Mouse (Mus musculus): ENCODE results near the gene Mkln1.

The Mkln1 gene

DNA sequence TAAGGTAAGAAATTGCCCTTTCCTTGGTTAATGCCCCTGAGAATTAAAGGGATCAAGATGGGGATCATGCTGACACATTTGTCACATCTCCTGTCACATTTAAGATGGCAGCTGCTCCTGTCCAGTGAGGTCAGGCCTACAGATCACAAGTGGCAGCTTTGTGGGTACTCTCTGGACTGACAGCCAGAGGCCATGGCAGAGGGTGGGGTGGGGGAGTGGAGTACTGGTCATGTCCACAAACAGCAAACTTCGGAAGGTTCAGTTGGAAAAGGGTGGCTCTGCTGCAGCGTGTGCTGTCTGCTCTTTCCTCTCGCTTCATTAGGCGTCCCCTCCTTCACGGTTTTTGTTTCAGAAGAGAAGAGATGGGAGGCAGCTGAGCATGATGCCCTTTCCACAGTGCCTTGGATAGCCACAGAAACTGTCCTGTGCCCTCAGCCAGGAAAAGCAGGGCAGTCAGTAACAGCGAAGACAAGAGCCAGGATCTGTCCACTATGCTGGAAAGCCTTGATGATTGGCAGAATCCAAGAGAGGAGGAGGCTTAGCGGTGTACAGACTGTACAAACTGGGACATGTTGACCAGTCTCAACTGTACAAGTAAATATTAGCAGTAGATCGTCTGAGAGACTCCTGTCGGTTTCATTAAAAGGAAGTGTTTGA lies 119.3 kb downstream of the Mkln1 start:
- DNase-seq (ENCODE audit: low spot score) = no peak

DNA sequence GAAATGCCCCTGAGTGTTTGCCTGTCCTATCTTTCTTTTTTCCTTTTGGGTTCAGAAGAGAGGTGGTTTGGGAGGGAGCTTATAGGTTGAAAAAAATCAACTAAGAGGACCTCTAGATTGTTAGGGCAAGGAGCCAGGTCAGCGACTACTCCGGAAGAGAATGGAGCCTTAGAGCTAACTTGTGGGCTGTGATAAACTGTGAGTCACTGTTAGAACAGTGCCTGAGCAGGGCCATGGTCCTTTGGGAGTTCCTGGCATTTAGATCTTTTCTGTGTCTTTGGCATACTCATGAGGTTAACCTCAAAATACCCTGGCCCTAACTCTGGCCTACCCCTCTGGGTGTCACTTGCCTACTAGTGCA lies 119.8 kb downstream of the Mkln1 start:
- no peak for DNase-seq (ENCODE audit: low spot score)

DNA sequence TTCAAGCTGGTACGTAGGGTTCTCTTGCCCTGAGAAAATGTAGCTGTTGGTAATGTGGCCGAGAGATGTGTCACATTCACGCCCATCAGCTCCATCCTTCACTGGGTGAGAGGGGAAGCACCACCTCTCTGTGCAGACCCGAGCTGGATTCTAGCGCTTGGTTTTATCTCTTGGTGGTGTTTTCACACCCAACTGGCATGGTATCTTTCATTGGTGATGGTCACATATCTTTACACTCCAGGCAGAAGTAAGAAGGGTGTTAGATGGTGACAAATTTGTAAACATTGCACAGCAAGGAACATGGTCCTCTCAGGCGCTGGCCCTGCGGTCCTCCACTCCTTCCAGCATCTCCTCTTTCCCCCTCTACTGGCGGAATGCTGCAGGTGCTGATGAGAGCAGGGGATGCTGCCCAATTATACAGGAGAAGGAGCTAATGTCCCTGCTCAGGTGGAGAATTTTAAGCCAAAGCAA lies 120.5 kb downstream of the Mkln1 start:
- DNase-seq (ENCODE audit: low spot score) = no peak

DNA sequence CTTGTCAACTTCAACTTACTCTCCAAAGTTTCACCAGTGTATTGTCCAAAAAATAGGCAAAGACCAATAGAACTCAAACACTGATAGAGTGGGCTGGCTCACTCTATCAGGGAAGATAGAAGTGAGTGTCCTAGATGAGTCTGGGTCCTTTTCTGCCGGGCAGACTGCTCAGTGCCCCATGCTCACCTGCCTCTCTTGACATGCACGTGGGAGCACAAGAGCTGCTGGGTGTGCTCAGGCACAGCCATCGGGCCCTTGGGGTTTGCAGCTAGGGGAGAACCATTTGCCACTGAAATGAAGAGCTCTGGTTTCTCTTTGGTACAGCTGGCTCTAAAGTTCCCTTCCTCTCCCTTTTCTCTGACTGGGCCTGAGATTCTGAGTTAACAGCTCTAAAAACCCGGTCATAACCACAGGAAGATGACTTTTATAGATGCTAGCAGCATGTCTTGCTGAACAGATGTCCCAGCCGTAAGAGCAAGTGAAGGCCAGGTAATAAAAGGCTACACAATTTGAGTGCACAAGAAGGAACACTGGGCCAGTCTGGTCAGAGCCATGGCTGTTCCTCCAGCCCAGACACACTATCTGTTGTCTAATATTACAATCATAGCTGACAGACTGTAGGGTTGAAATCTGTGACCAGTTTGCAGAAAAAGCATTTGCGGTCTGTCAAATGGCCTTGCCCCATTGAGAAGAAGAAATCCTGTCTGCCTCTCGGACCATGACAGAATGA lies 122.1 kb downstream of the Mkln1 start:
- no peak for DNase-seq (ENCODE audit: low spot score)

DNA sequence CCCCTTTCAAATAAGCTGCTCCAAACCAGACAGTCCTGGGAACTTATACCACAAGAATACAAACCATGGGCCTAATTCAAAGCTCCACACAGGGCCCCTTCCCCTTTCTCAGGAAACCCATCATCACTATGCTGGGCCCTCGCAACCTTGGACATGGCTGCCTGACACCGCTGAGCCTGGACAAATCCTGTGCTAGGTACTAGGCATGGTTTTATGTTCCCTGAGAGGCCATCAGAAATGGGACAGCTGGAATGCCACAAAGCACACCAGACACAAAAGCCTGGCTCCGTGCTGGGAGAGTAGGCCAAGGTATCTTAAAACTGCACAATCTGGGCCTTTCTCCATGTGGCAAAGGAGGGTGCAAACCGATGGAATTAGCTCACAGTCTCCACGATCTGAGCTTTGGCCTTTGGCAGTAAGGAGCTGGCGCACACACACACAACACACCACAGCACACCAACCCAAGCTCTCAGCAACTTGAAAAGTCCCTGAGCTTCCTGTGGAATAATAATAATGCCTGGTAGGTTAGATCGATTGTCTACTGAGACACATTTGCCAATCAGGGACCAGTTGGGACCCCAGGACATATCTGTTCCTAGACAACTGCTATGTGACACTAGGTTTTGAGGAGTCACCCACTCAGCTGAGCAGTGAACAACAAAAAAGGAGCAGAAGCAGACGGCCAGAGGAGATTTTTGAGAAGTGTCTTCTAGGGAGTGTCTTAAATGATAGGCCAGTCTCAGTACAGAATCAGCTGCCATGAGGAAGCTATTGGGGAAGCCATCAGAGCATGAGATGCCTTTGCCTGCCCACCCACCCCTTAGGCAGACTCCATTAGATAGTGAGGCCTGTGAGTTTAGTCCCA lies 123.2 kb downstream of the Mkln1 start:
- no peak for DNase-seq (ENCODE audit: low spot score)

DNA sequence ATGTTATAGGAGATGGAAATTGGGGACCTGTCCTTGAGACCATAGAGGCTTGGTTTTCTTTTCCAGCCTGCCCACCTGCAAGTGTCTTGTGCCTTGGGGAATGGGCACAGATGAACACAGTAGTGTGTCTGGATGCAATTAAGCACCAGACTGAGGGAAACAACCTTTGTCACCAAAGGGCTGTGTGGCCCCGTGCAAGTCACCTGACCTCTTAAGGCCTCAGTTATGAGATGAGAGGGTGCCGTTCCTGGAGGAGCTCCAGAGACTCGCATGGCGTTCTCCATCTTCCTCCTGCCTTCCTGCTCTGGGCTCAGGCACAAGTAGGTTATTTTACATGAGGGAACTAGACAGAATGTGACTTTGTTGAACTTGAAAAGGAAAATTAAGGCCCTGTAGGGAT lies 123.9 kb downstream of the Mkln1 start:
- DNase-seq (ENCODE audit: low spot score) = no peak

DNA sequence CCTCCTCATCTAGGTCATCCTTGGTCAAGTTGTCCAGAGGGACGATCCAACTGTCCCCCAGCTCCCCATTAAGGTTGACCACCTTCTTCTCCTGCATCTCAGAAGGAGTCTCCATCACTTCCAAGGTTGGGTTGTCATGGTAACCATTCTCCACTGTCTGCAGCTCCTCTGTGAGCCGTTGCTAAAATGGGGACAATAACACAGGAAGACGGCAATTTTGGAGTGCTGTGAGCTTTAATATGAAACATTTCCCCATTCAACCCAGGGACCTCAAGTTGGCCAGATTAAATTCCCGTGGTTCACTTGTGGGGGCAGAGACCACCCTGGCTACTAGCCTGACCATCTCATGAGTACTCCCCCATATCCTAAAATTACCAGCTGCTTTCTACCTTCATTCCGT lies 124.5 kb downstream of the Mkln1 start:
- DNase-seq (ENCODE audit: low spot score) = no peak

DNA sequence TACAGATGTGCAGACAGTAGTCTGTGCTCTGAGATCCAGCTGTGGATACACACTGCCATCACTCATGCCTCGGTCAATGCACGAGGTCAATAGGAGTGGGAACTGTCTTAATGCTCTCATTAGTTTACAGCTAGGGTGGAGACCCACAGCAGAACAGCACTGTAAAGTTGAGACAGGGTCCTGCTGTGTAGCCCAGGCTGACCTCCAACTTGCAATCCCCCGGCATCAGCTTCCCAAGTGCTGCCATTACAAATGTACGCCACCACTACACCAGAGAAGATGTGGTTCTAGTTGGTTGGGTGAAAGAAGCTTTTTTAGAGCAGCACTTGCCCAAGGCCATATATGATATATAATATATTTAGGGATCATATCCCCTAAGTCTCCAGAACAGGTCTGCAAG lies 125.1 kb downstream of the Mkln1 start:
- no peak for DNase-seq (ENCODE audit: low spot score)

DNA sequence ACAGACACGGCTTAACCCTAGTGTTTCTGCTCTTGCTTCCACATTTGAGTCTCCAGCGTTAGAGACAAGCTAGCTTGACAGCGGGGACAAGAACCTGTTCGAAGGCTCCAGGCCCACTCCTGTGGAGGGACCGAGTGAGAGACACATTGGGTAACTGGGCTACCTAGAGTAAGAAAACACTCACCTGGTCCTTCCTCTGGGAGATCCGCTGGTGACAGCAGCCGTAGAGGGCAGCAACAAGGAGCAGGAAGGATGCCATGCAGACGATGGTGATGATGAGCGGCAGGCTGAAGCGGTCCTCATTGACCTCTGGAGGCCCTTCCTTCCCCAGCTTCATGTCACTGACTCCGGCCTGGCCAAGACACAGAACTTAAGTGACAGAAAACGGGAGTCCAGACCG lies 125.6 kb downstream of the Mkln1 start:
- no peak for DNase-seq (ENCODE audit: low spot score)

DNA sequence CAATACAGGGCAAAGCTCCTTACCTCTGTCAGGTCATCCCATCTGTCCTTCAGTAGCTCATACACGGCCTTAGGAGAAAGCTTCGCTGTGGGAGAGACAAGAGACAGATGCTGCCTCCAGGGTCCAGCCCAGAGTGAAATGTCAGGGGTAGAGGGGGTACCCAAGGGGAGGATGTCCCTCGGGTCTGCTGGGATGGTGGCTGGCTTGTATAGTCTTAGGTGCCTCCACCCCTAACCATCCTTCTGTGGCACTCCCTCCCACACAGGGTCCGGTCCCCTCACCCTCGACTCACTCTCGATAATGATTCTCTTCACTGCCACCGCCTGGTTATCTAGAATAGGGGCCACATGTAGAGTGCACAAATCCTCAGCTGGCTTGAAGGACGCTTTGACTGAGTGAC lies 126.1 kb downstream of the Mkln1 start:
- no peak for DNase-seq (ENCODE audit: low spot score)

DNA sequence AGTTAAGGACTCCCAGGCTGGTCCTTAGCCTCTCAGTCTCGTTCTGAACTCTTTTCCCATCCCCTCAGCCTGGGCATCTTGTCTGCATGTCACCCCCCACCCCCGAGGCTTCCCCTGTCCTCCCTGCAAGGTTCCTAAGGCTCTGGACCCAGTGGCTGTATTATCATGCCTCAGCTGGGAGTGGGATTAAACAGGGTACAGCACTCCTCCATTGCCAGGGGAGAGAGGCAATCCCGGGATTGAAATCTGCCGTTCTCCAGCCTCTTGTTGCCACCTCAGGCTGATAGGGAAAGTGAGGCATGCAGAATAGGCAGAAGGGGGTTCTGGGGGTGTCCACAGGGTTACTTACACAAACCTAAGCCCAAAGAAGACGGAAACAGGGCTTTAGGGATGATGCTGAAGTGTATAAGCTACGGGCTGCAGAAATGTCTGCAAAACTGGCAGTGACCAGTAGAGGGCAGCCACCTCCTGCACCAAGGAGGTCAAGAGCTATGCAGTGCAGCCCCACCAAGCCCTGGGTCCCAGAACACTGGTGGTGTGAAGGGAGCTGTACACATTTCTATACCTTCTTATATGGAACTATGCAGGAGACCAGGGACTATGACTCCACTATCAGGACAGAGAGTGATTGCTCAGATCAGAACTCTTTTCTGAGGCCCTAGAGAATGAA lies 126.8 kb downstream of the Mkln1 start:
- DNase-seq (ENCODE audit: low spot score) = peak; percentile 18

DNA sequence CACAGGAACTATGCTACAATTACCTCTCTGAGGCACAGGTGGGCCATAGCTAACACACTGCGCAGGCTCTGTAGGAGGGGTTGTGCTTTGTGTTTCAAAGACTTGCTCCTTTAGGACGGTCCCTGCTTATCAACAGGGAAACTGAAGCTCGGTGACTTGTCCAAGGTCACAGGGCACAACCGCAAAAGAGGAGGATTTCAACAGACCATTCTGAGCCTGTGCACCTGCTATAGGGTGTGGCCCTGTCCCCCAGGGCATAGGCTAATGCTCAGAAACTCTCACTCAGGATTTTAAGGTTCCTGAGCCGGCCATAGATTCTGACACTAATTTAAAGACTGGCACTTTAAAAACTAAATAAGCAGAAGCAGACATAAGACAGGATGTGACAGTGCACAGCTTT lies 128.4 kb downstream of the Mkln1 start:
- no peak for DNase-seq (ENCODE audit: low spot score)

DNA sequence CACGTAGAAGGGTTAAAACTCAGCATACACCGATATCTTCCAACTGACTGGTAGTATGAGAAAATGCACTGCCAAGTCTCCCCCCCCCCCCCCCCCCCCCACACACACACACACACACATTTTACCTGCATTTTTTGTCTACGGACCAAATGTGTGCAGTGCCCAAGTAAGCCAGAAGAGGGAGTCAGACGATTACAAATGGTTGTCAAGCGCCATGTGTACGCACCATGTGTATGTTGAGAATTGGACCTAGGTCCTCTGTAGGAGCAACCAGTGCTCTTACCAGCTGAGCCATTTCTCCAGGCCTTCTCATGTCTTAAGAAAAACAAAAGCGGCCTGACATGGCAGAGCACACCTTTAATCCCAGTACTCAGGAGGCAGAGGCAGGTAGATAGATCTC lies 129.4 kb downstream of the Mkln1 start:
- no peak for DNase-seq (ENCODE audit: low spot score)

DNA sequence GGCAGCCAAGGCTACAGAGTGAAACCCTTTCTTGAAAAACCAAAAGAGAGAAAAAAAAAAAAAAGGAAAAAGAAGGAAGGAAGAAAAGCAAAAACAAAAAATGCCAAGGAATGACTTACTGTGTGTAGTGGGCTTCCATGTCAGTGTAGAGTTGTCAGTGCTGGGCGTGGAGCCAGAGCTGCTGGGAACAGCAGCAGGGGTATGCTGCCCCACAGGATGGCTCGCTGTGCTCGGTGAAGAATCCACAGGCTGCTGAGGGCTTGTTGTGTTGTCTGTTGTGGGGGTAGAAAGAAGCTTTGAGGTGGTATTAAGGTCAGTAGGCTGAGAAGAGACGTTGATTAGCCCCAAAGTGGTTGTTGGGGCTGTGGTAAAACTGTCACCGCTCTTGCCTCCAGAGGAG lies 129.8 kb downstream of the Mkln1 start:
- no peak for DNase-seq (ENCODE audit: low spot score)

DNA sequence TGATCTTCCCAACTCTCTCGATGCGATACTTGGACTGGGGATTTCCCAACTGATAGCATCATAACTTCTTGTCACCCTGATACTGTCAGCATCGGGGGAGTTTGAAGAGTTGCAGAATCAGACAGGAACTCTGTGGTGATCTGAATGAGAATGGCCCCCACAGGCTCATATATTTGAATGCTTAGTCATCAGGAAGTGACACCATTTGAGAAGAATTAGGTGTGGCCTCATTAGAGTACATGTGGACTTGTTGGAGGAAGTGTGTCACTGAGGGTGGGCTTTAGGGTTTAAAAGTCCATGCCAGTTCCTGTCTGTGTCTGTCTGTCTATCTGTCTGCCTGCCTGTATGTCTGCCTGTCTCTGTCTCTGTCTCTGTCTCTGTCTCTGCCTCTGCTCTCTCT lies 133.3 kb downstream of the Mkln1 start:
- no peak for DNase-seq (ENCODE audit: low spot score)

DNA sequence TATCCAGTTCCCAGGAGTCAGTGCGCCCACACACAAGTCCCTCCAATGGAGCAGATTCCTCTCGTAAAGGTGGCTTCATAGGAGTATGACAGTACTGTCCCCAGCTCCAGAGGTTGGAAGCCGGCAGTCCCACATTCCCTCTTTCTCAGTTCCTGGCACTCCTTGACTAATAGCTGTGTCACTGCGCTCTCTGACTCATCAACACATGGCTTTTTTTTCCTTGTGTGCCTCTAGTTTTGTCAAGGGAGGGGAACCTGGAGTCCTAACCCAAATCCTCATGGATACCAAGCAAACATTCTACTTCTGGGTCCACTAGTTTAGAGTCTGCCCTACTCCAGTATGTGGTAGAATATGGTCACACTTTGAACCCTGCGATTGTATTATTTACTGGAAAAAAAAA lies 136.2 kb downstream of the Mkln1 start:
- no peak for DNase-seq (ENCODE audit: low spot score)

DNA sequence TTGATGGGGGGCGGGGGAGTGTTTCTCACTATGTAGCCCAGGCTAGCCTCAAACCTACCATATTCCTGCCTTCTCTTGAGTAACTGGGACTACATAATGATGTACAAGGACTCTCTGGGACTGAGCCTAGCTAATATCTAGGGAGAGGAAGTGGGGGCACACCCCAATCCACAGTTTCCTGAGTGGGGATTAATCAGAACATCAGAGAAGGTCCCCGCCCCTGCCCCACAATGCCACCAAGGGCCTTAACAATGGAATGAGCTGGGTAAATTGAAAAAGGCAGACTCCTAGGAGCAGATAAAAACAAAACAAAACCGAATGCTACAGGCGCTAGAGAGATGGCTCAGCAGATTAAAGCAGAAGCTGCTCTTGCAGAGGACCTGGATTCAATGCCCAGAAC lies 138.7 kb downstream of the Mkln1 start:
- DNase-seq (ENCODE audit: low spot score) = no peak

DNA sequence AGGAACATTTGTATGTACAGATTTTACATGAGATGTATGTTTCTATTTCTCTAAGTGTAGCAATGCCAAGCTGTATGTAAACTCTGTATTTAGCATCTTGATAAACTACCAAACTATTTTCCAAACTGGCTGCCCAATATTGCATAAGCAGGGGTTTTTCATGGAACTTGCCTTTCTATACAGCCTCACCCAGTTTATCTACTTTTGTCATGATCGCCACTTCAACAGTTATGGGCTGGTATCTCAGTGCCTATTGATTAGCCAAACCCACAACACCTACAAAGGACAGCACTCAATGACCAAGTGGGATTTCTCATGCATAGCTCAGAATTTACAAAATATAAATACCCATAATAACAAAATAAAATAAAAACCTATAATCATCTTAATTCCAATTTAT lies 139.6 kb downstream of the Mkln1 start:
- no peak for DNase-seq (ENCODE audit: low spot score)

DNA sequence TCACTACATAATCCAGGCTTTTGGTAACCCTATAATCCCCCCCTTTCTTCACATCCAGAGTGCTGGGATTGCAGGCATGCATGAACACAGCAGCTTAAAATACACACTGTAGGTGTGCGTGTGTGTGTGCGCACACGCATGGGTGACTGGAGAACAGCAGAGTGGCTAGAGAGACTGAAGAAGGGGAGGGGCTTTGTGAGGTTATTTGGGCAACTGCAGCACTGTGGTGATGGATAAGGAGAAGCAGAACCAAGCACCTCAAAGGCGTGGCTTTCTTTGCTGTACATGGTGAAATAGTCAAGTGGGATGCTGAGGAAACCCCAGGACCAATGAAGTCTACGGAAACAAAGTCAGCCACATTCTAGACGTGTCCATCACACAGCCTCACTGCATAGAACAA lies 141.5 kb downstream of the Mkln1 start:
- no peak for DNase-seq (ENCODE audit: low spot score)

DNA sequence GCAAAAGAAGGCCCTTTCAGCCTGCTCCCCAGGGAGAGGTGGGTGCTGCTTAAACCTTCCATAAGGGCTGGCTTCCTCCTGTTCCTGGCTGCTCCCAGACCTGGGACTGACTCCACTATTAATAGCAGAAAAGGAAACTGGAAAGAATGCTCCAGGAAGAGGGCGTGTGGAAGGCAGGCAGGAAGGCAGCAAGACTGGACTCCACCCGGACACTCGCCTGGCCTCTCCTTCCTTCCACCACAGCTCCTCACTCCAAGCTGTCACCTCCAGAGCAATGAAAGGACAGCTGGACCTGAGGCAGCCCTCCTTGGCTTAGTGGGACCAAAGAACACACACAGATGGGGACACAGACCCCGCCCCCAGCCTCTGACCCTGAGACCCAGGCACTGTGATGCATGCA lies 145.8 kb downstream of the Mkln1 start:
- no peak for DNase-seq (ENCODE audit: low spot score)

DNA sequence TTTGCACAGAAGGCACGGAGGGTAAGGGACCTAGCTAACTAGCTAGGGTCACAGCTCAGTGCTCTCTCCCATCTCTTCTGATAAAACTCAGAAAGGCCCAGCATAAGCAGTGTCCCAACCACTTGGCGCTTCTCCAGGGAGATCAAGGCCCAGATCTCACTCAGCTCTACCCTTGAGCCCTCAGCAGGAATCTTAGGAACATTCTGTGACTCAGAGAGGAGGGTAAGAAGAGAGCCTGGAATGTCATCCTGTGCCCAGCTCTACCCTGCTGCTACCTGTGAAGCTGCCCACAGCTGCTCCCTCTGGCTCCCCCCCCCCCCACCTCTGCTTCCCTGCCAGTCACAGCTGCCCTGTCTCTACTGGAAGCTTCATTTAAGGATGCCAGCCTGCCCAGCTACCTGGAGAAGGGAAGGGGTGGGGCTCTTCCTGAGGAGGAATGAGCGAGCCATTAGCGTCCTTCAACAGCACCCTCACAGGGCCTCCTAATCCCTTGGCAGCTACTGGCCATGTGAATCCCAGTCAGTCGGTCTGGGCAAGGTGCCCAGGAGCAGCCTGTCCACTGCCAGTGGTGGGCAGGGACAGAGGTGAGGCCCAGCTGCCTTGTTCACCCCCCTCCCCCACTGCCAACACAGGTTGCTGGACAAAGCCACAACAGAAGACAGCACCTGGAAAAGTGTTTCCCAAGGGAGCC lies 151.0 kb downstream of the Mkln1 start:
- DNase-seq (ENCODE audit: low spot score) = no peak
